ENCODE assay signal across 7 mouse cellular contexts in genomic region chr7:127393157-127393943, GRCm38 (mm10). TPM values are rescaled to one million over a fixed set of nuclear protein-coding genes. Genes with fewer than 3 reads are reported as not detected.
A peak's percentile ranks its signal among the peaks of the same experiment; 100 is the strongest.
DNase-seq lines count a peak whose midpoint lies in the region; ATAC-seq lines count a peak whose summit lies in the region.

Gene E430018J23Rik, minus strand, starts transcription at chr7:127393629.

- DNase-seq in adrenal gland, adult 8-10 months, result peak; percentile 97
- DNase-seq in embryo, embryonic 9.5 days (ENCODE audit: extremely low spot score), result peak; percentile 98
- peak; percentile 93 to 98 for DNase-seq in gastrocnemius, postnatal 4 days (ENCODE audit: low spot score in 2 of 2)
- DNase-seq in left cerebral cortex, postnatal 36 days (ENCODE audit: low spot score in 2 of 2), result peak; percentile 88 to 95
- peak; percentile 99 for DNase-seq in midbrain, embryonic 11.5 days (ENCODE audit: low spot score, missing footprints)
- DNase-seq in skeletal muscle tissue, adult 2 months (ENCODE audit: low read depth, low spot score), result peak; percentile 95

- peak within 1 kb of the TSS; percentile 95 for H3K27ac ChIP-seq in intestine, embryonic 16.5 days (ENCODE audit: low read length)
- peak within 1 kb of the TSS; percentile 57 for H3K27ac ChIP-seq in midbrain, embryonic 11.5 days (ENCODE audit: low read depth, low read length)

- intact Hi-C loops in left cerebral cortex, postnatal 36 days (cut with DNase I), result no loop called here

- H3K4me2 ChIP-seq in intestine, embryonic 16.5 days (ENCODE audit: low read depth, low read length), result peak within 1 kb of the TSS; percentile 79
- H3K4me2 ChIP-seq in midbrain, embryonic 11.5 days, result peak within 1 kb of the TSS; percentile 82

- no peaks in the 10 kb centered on the region for H3K27me3 ChIP-seq in intestine, embryonic 16.5 days (replicated peaks; ENCODE audit: control insufficient read depth, insufficient read depth, low read length)
- H3K27me3 ChIP-seq in midbrain, embryonic 11.5 days (ENCODE audit: control insufficient read depth, insufficient read depth, low read length), result no peaks in the 10 kb centered on the region

- no peaks in the 10 kb centered on the region for H3K9me3 ChIP-seq in intestine, embryonic 16.5 days (ENCODE audit: control insufficient read depth, low read length)
- no peaks in the 10 kb centered on the region for H3K9me3 ChIP-seq in midbrain, embryonic 11.5 days (ENCODE audit: control insufficient read depth, low read length)

- H3K4me3 ChIP-seq in intestine, embryonic 16.5 days (ENCODE audit: low read length), result peak within 1 kb of the TSS; percentile 75
- peak within 1 kb of the TSS; percentile 66 for H3K4me3 ChIP-seq in midbrain, embryonic 11.5 days (ENCODE audit: low read depth, low read length)

- H3K9ac ChIP-seq in intestine, embryonic 16.5 days (ENCODE audit: low read depth, low read length), result peak within 1 kb of the TSS; percentile 86
- H3K9ac ChIP-seq in midbrain, embryonic 11.5 days (ENCODE audit: low read length), result peak within 1 kb of the TSS; percentile 87

- ATAC-seq in intestine, embryonic 16.5 days, result peak; percentile 95
- peak; percentile 95 for ATAC-seq in midbrain, embryonic 11.5 days (ENCODE audit: low FRiP score)

- H3K4me1 ChIP-seq in intestine, embryonic 16.5 days (ENCODE audit: control insufficient read depth, insufficient read depth, low read length), result peaks cover 7% of the 10 kb centered on the region
- H3K4me1 ChIP-seq in midbrain, embryonic 11.5 days (ENCODE audit: control insufficient read depth, insufficient read depth, low read length), result peaks cover 9% of the 10 kb centered on the region

- under 1% methylated on average over 45 of the region's 45 CpGs for WGBS in intestine, embryonic 16.5 days
- under 1% methylated on average over 45 of the region's 45 CpGs for WGBS in midbrain, embryonic 11.5 days

- H3K36me3 ChIP-seq in intestine, embryonic 16.5 days (ENCODE audit: control insufficient read depth, insufficient read depth, low read length), result peaks cover 11% of the 10 kb centered on the region
- peaks cover 3% of the 10 kb centered on the region; the same call in 1 of the 2 replicates for H3K36me3 ChIP-seq in midbrain, embryonic 11.5 days (ENCODE audit: control insufficient read depth, insufficient read depth, low read length)

RNA-seq across cellular contexts. Expression of gene E430018J23Rik, which starts in this region (rescaled TPM):
- 10 to 100 TPM; 10.3 to 12.7 (median 11.4) TPM for total RNA-seq in adrenal gland, adult 8-10 months (2022)
- 1 to 10 TPM; 4.7 to 5.5 TPM for total RNA-seq in gastrocnemius, postnatal 4 days (2021)
- 8.2 and 10.2 TPM in 2 replicates for polyA plus RNA-seq in intestine, embryonic 16.5 days (2015; fragmentation: Nextera tagmentation; extraction: Ambion mirVana)
- total RNA-seq in left cerebral cortex, postnatal 36 days (2021), result 1 to 10 TPM; 7.7 to 8.2 TPM
- polyA plus RNA-seq in midbrain, embryonic 11.5 days (2014; fragmentation: Nextera tagmentation; extraction: Ambion mirVana), result 5.0 and 6.4 TPM in 2 replicates

Comparison
In these comparisons a context has a peak if more than half of its experiments do, and no peak if none do; other contexts are left out.
1. Peak in every context shown above with its lines: DNase-seq, ATAC-seq, H3K4me3 ChIP-seq and H3K27ac ChIP-seq.